ENCODE assay signal across 8 mouse cellular contexts in genomic region chr1:64448090-64448489, GRCm38 (mm10).
DNase-seq lines count a peak whose midpoint lies in the region; ATAC-seq and TF ChIP-seq lines count a peak whose summit lies in the region.

No protein-coding gene starts in this region.

- no peak overlapping the region for H3K4me2 ChIP-seq in hindbrain, embryonic 11.5 days (replicated peaks; ENCODE audit: low read depth, low read length)
- no peak overlapping the region for H3K4me2 ChIP-seq in hindbrain, embryonic 16.5 days (ENCODE audit: low read length)

- H3K4me3 ChIP-seq in hindbrain, embryonic 11.5 days (ENCODE audit: low read depth, low read length): no peak overlapping the region
- no peak overlapping the region for H3K4me3 ChIP-seq in hindbrain, embryonic 16.5 days (ENCODE audit: low read length)
- no peak overlapping the region for H3K4me3 ChIP-seq in E14TG2a.4 (replicated peaks; ENCODE audit: low read length)

- 3% methylated on average over 5 of the region's 5 CpGs for WGBS in hindbrain, embryonic 11.5 days
- WGBS in hindbrain, embryonic 16.5 days: under 1% methylated on average over 5 of the region's 5 CpGs

- no peaks in the 10 kb centered on the region for H3K36me3 ChIP-seq in hindbrain, embryonic 11.5 days (ENCODE audit: control insufficient read depth, insufficient read depth, low read length)
- H3K36me3 ChIP-seq in hindbrain, embryonic 16.5 days (ENCODE audit: control insufficient read depth, insufficient read depth, low read length): no peaks in the 10 kb centered on the region
- H3K36me3 ChIP-seq in E14TG2a.4 (ENCODE audit: insufficient read depth, low read length): no peaks in the 10 kb centered on the region

- H3K27ac ChIP-seq in hindbrain, embryonic 11.5 days (ENCODE audit: low read depth, low read length): no peak overlapping the region
- no peak overlapping the region for H3K27ac ChIP-seq in hindbrain, embryonic 16.5 days (ENCODE audit: low read depth, low read length)

- no peak for ATAC-seq in hindbrain, embryonic 11.5 days (ENCODE audit: low FRiP score)
- ATAC-seq in hindbrain, embryonic 16.5 days: no peak

- peak; percentile 85 for DNase-seq in hindbrain, embryonic 11.5 days (ENCODE audit: low spot score)
- DNase-seq in c-Kit-positive CD71-negative TER-119-negative erythroid progenitor cells, embryonic 14.5 days (ENCODE audit: low read depth): peak; percentile 58
- DNase-seq in frontal cortex, postnatal 25 days (ENCODE audit: low spot score in 2 of 2): peak; percentile 16 to 62
- peak; percentile 40 to 80 for DNase-seq in layer of hippocampus, postnatal 25 days (ENCODE audit: extremely low spot score in 1 of 2, low spot score in 1 of 2)
- peak; percentile 79 for DNase-seq in mesoderm, embryonic 11.5 days (ENCODE audit: low read depth, low spot score)
- peak; percentile 50 to 79 for DNase-seq in thymus, postnatal 10 days (ENCODE audit: low spot score in 2 of 2)

- no peaks in the 10 kb centered on the region; the same call in 1 of the 2 replicates for H3K4me1 ChIP-seq in hindbrain, embryonic 11.5 days (replicated peaks; ENCODE audit: control insufficient read depth, insufficient read depth, low read length)
- H3K4me1 ChIP-seq in hindbrain, embryonic 16.5 days (ENCODE audit: control insufficient read depth, insufficient read depth, low read depth, low read length): peaks cover 12% of the 10 kb centered on the region
- H3K4me1 ChIP-seq in E14TG2a.4 (replicated peaks; ENCODE audit: low read depth, low read length): peaks cover 15% of the 10 kb centered on the region

- no peaks in the 10 kb centered on the region for H3K9me3 ChIP-seq in hindbrain, embryonic 11.5 days (ENCODE audit: control insufficient read depth, low read length)
- no peaks in the 10 kb centered on the region for H3K9me3 ChIP-seq in hindbrain, embryonic 16.5 days (ENCODE audit: control insufficient read depth, low read length)
- H3K9me3 ChIP-seq in E14TG2a.4 (ENCODE audit: low read length): peaks cover 20% of the 10 kb centered on the region

- H3K9ac ChIP-seq in hindbrain, embryonic 11.5 days (ENCODE audit: low read depth, low read length): no peak overlapping the region
- H3K9ac ChIP-seq in hindbrain, embryonic 16.5 days (ENCODE audit: low read depth, low read length): no peak overlapping the region

- TF ChIP-seq CTCF in E14TG2a.4 (conservative IDR thresholded peaks at IDR 0.05; ENCODE audit: low read length): peak; percentile 59

- H3K27me3 ChIP-seq in hindbrain, embryonic 11.5 days (ENCODE audit: control insufficient read depth, insufficient read depth, low read length): no peaks in the 10 kb centered on the region
- H3K27me3 ChIP-seq in hindbrain, embryonic 16.5 days (replicated peaks; ENCODE audit: control insufficient read depth, insufficient read depth, low read length): no peaks in the 10 kb centered on the region
- peaks cover 23% of the 10 kb centered on the region for H3K27me3 ChIP-seq in E14TG2a.4 (ENCODE audit: insufficient read depth, low read length)
